Mouse (Mus musculus): ENCODE measurements around the gene Cdh24. TPM values are rescaled to one million over a fixed set of nuclear protein-coding genes. Genes with fewer than 3 reads are reported as not detected.

Gene Cdh24
- total RNA-seq, 2 experiments from 2014 or later: 10.5 to 12.2 TPM

Small RNA genes lying within 50 kb of the gene (microRNA-seq; reads per million reads assigned to microRNA genes)
- gene Mir686 (0 to 0.67 reads per million in 2 experiments), gene Mir6948 (0 to 0.53 reads per million in 2 experiments)

Other genes with a start within 250 kb of the Cdh24 start
- 1 to 10 TPM; 1.5 to 2.5 TPM for gene Slc7a7, start 223.6 kb downstream of the Cdh24 start, total RNA-seq (2021)
- gene Mrpl52, start 214.5 kb downstream of the Cdh24 start, total RNA-seq (2021): 10 to 100 TPM; 79.5 to 91.5 TPM
- gene Mmp14, start 209.8 kb downstream of the Cdh24 start, total RNA-seq (2021): 10 to 100 TPM; 19.0 to 22.0 TPM
- gene Lrp10, start 177.2 kb downstream of the Cdh24 start, total RNA-seq (2021): 10 to 100 TPM; 23.2 to 31.3 TPM
- gene Rem2, start 165.3 kb downstream of the Cdh24 start, total RNA-seq (2021): 1 to 10 TPM; 7.4 to 9.6 TPM
- 10 to 100 TPM; 69.4 to 72.0 TPM for gene Prmt5, start 123.8 kb downstream of the Cdh24 start, total RNA-seq (2021)
- gene Haus4, start 86.7 kb downstream of the Cdh24 start, total RNA-seq (2021): 1 to 10 TPM; 2.4 to 4.9 TPM
- gene Ajuba, start 63.8 kb downstream of the Cdh24 start, total RNA-seq (2021): 1 to 10 TPM; 2.7 to 3.1 TPM
- gene 4931414P19Rik, start 35.4 kb downstream of the Cdh24 start, total RNA-seq (2021): 1 to 10 TPM; 4.4 to 7.4 TPM
- gene Psmb5, start 23.3 kb downstream of the Cdh24 start, total RNA-seq (2021): 100 to 1,000 TPM; 185 to 188 TPM
- under 1 TPM in 1 of 2 experiments, not detected in 1; 0.30 TPM for gene Psmb11, start 19.9 kb downstream of the Cdh24 start, total RNA-seq (2021)
- gene Gm17606, start 412 bp downstream of the Cdh24 start, total RNA-seq (2021): not detected
- 10 to 100 TPM; 23.4 to 23.8 TPM for gene 1700123O20Rik, start 44.9 kb upstream of the Cdh24 start, total RNA-seq (2021)
- 100 to 1,000 TPM; 183 to 184 TPM for gene Acin1, start 45.6 kb upstream of the Cdh24 start, total RNA-seq (2021)
- gene Gm29776, start 57.5 kb upstream of the Cdh24 start, total RNA-seq (2021): not detected
- not detected for gene Cebpe, start 70.8 kb upstream of the Cdh24 start, total RNA-seq (2021)
- 10 to 100 TPM; 68.7 to 70.6 TPM for gene Slc7a8, start 140.6 kb upstream of the Cdh24 start, total RNA-seq (2021)
- gene Rnf212b, start 172.8 kb upstream of the Cdh24 start, total RNA-seq (2021): not detected
- 10 to 100 TPM; 11.5 to 16.7 TPM for gene Homez, start 229.6 kb upstream of the Cdh24 start, total RNA-seq (2021)
- gene Ppp1r3e, start 236.2 kb upstream of the Cdh24 start, total RNA-seq (2021): 10 to 100 TPM; 18.2 to 19.1 TPM
- gene Bcl2l2, start 242.0 kb upstream of the Cdh24 start, total RNA-seq (2021): 100 to 1,000 TPM; 104 to 105 TPM
- 1 to 10 TPM in 1 of 2 experiments, under 1 TPM in 1; 0.40 to 2.1 TPM for gene Gm20521, start 242.1 kb upstream of the Cdh24 start, total RNA-seq (2021)